Mouse (Mus musculus) intestine, embryonic 14.5 days (tissue): ENCODE results near the gene Slfn3. TPM values are rescaled to one million over a fixed set of nuclear protein-coding genes. Genes with fewer than 3 reads are reported as not detected.
"Not testable (repeated sequence)": the region's sequence is repeated elsewhere in the genome, so short reads cannot be mapped to it uniquely, and the experiment has no call there.

Experiments
- ATAC-seq: fragments of 200-750 bp; cut with Nextera tagmentation; replicated peaks from 2 replicates; pipeline ENCODE4 v1.8.0; 2017; ENCODE audit warnings: low read depth, moderate number of reproducible peaks, moderate TSS enrichment, moderate library complexity; ENCODE audit not compliant: low FRiP score, low TSS enrichment
- DNase-seq: peaks from one replicate; pipeline ENCODE4 v3.0.0-alpha.2; 2018; ENCODE audit warnings: low spot score
- H3K27ac ChIP-seq: fragments of 300-500 bp; sonication (generic); 2 replicates; pipeline ENCODE4 v1.5.1; 2014; ENCODE audit warnings: low read depth, mild to moderate bottlenecking, control low read depth
- H3K27me3 ChIP-seq: fragments of 300-500 bp; sonication (generic); replicated peaks from 2 replicates; pipeline ENCODE4 v1.6.1; 2014; ENCODE audit warnings: low read length, control low read depth; ENCODE audit not compliant: control insufficient read depth, insufficient read depth
- H3K36me3 ChIP-seq: fragments of 300-500 bp; sonication (generic); 2 replicates; pipeline ENCODE4 v1.6.1; 2014; ENCODE audit warnings: low read length, control low read depth; ENCODE audit not compliant: control insufficient read depth, insufficient read depth
- H3K4me1 ChIP-seq: fragments of 300-500 bp; sonication (generic); replicated peaks from 2 replicates; pipeline ENCODE4 v1.6.1; 2014; ENCODE audit warnings: low read length, control low read depth, mixed read lengths; ENCODE audit not compliant: control insufficient read depth, insufficient read depth
- H3K4me2 ChIP-seq: fragments of 300-500 bp; sonication (generic); 2 replicates; pipeline ENCODE4 v1.6.1; 2014; ENCODE audit warnings: low read length
- H3K4me3 ChIP-seq: fragments of 300-500 bp; sonication (generic); 2 replicates; pipeline ENCODE4 v1.5.1; 2014; ENCODE audit warnings: low read depth, low read length, control low read depth, mixed read lengths
- H3K9ac ChIP-seq: fragments of 300-500 bp; sonication (generic); 2 replicates; pipeline ENCODE4 v1.6.1; 2014; ENCODE audit warnings: mild to moderate bottlenecking, low read length
- H3K9me3 ChIP-seq: fragments of 300-500 bp; sonication (generic); 2 replicates; pipeline ENCODE4 v1.6.1; 2016; ENCODE audit warnings: low read length, control low read depth; ENCODE audit not compliant: control insufficient read depth
- WGBS: fragments of 180-500 bp; shearing (Covaris S2); extraction: QIAGEN DNeasy Blood & Tissue Kit; methylation state at CpG from one replicate; pipeline ENCODE4 v1.1.7; 2014; 5-methylcytosine and 5-hydroxymethylcytosine counted together
- polyA plus RNA-seq: library from polyadenylated mRNA; unstranded; fragments of >200 nt; fragmentation: Nextera tagmentation; extraction: Ambion mirVana; gene quantifications from 2 replicates; pipeline ENCODE4 v1.2.1, GENCODE M21; 2014

Gene Slfn3
- polyA plus RNA-seq, 1 experiment from 2014 or later: 0.85 TPM

- H3K27ac ChIP-seq, DNase-seq: not testable (repeated sequence)
- WGBS: 80% methylated on average over 5 of the region's 5 CpGs
Measured at GRCm38 (mm10) chr11:83223793-83224192, 32.7 kb downstream of the Slfn3 start.

GRCm38 (mm10) chr11:83224217-83224616 lies 33.1 kb downstream of the Slfn3 start:
- no peak for ATAC-seq
- WGBS: 87% methylated on average over 9 of the region's 9 CpGs
- H3K27ac ChIP-seq: no peak overlapping the region
- no peak overlapping the region for H3K4me2 ChIP-seq
- no peaks in the 10 kb centered on the region for H3K36me3 ChIP-seq
- no peaks in the 10 kb centered on the region for H3K9me3 ChIP-seq
- no peaks in the 10 kb centered on the region for H3K27me3 ChIP-seq
- no peak for DNase-seq
- H3K9ac ChIP-seq: no peak overlapping the region
- no peak overlapping the region for H3K4me3 ChIP-seq
- H3K4me1 ChIP-seq: no peaks in the 10 kb centered on the region

More at GRCm38 (mm10) chr11:83223793-83224192, 32.7 kb downstream of the Slfn3 start:
- H3K4me2 ChIP-seq, ATAC-seq, H3K9me3 ChIP-seq, H3K27me3 ChIP-seq, H3K9ac ChIP-seq, H3K36me3 ChIP-seq, H3K4me3 ChIP-seq, H3K4me1 ChIP-seq: not testable (repeated sequence)

GRCm38 (mm10) chr11:83224750-83225149 lies 33.6 kb downstream of the Slfn3 start:
- no peaks in the 10 kb centered on the region for H3K36me3 ChIP-seq
- no peaks in the 10 kb centered on the region for H3K4me1 ChIP-seq
- no peak overlapping the region for H3K27ac ChIP-seq
- no peaks in the 10 kb centered on the region for H3K27me3 ChIP-seq
- H3K9ac ChIP-seq: no peak overlapping the region
- no peaks in the 10 kb centered on the region for H3K9me3 ChIP-seq
- H3K4me3 ChIP-seq: no peak overlapping the region
- ATAC-seq (no peak), DNase-seq (no peak)
- WGBS: 72% methylated on average over 3 of the region's 3 CpGs
- no peak overlapping the region for H3K4me2 ChIP-seq

- no peak overlapping the region for H3K4me3 ChIP-seq
- 90% methylated on average over 9 of the region's 9 CpGs for WGBS
Measured at GRCm38 (mm10) chr11:83225371-83225960, 34.3 kb downstream of the Slfn3 start.

GRCm38 (mm10) chr11:83227926-83228723 lies 37.0 kb downstream of the Slfn3 start:
- no peak overlapping the region for H3K27ac ChIP-seq
- ATAC-seq: no peak
- H3K4me2 ChIP-seq: no peak overlapping the region
- H3K4me1 ChIP-seq: no peaks in the 10 kb centered on the region
- no peak for DNase-seq
- H3K27me3 ChIP-seq: no peaks in the 10 kb centered on the region
- WGBS: 86% methylated on average over 7 of the region's 7 CpGs
- no peak overlapping the region for H3K4me3 ChIP-seq
- no peaks in the 10 kb centered on the region for H3K9me3 ChIP-seq
- H3K9ac ChIP-seq: no peak overlapping the region
- no peaks in the 10 kb centered on the region for H3K36me3 ChIP-seq

More at GRCm38 (mm10) chr11:83225371-83225960, 34.3 kb downstream of the Slfn3 start:
- ATAC-seq: no peak
- DNase-seq: no peak
- Histone ChIP-seq H3K9ac (no peak overlapping the region), H3K27me3 (no peaks in the 10 kb centered on the region), H3K4me2 (no peak overlapping the region), H3K9me3 (no peaks in the 10 kb centered on the region), H3K36me3 (no peaks in the 10 kb centered on the region), H3K27ac (no peak overlapping the region), H3K4me1 (no peaks in the 10 kb centered on the region)

GRCm38 (mm10) chr11:83230966-83231365 lies 39.8 kb downstream of the Slfn3 start:
- ATAC-seq (no peak), DNase-seq (no peak)
- Histone ChIP-seq H3K4me2 (no peak overlapping the region), H3K4me1 (no peaks in the 10 kb centered on the region), H3K36me3 (no peaks in the 10 kb centered on the region), H3K27me3 (no peaks in the 10 kb centered on the region), H3K27ac (no peak overlapping the region), H3K9me3 (no peaks in the 10 kb centered on the region), H3K9ac (no peak overlapping the region), H3K4me3 (no peak overlapping the region)
- WGBS: 69% methylated on average over 3 of the region's 3 CpGs

- ATAC-seq, H3K9ac ChIP-seq, H3K36me3 ChIP-seq, H3K4me1 ChIP-seq, DNase-seq, H3K4me2 ChIP-seq, H3K27ac ChIP-seq, H3K9me3 ChIP-seq, H3K27me3 ChIP-seq, H3K4me3 ChIP-seq: not testable (repeated sequence)
- WGBS: 52% methylated on average over 5 of the region's 5 CpGs
Measured at GRCm38 (mm10) chr11:83233621-83234020, 42.5 kb downstream of the Slfn3 start.

- H3K27me3 ChIP-seq, H3K4me3 ChIP-seq, H3K9ac ChIP-seq, H3K36me3 ChIP-seq, H3K4me2 ChIP-seq, H3K27ac ChIP-seq, H3K9me3 ChIP-seq, DNase-seq, ATAC-seq, H3K4me1 ChIP-seq: not testable (repeated sequence)
- WGBS: 83% methylated on average over 9 of the region's 9 CpGs
Measured at GRCm38 (mm10) chr11:83237390-83237789, 46.3 kb downstream of the Slfn3 start.

- H3K4me1 ChIP-seq: no peaks in the 10 kb centered on the region
- no peak overlapping the region for H3K4me2 ChIP-seq
- H3K9me3 ChIP-seq: no peaks in the 10 kb centered on the region
- WGBS: 90% methylated on average over 2 of the region's 2 CpGs
- no peak overlapping the region for H3K27ac ChIP-seq
- no peak overlapping the region for H3K9ac ChIP-seq
- no peak for ATAC-seq
- H3K36me3 ChIP-seq: no peaks in the 10 kb centered on the region
- no peak for DNase-seq
- H3K27me3 ChIP-seq: no peaks in the 10 kb centered on the region
- H3K4me3 ChIP-seq: no peak overlapping the region
Measured at GRCm38 (mm10) chr11:83238389-83238788, 47.3 kb downstream of the Slfn3 start.
